Mouse (Mus musculus): ENCODE measurements around the gene Hint1.

- no peak for TF ChIP-seq CTCF (IDR thresholded peaks at IDR 0.05; ENCODE audit: borderline replicate concordance, control insufficient read depth, extremely low read depth, insufficient read depth, low read length, poor library complexity)
- TF ChIP-seq POLR2A (IDR thresholded peaks at IDR 0.05; ENCODE audit: control insufficient read depth, extremely low read depth, insufficient read depth, low read length, poor library complexity) = no peak
Measured at GRCm38 (mm10) chr11:54826819-54827218, 39.4 kb upstream of the Hint1 start.
